Mouse (Mus musculus) cerebellum, postnatal 36 days (tissue): Measurements from ENCODE around the gene Oxsr1.

Experiments
- DNase-seq, 2 experiments: peaks; one replicate each; pipeline ENCODE4 v3.0.0; 2021 to 2022; ENCODE audit warnings: mixed read lengths in 2 of 2

Oxsr1 gene

DNA sequence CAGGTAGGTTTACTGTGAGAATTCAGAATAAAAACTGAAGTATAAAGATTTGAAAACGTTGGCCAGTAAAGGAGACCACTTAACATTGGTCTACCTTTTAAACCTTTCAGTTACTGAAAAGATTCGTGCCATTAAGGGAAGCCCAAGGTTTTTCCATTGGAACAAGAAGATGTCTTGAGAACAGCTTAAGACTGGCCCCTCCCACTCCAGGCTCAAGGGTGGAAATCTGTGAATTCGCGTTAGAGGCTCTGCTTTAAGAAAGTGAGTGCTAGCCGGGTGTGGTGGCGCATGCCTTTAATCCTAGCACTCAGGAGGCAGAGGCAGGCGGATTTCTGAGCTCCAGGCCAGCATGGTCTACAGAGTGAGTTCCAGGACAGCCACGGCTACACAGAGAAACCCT lies 109.2 kb downstream of the Oxsr1 start:
- no peak for DNase-seq

DNA sequence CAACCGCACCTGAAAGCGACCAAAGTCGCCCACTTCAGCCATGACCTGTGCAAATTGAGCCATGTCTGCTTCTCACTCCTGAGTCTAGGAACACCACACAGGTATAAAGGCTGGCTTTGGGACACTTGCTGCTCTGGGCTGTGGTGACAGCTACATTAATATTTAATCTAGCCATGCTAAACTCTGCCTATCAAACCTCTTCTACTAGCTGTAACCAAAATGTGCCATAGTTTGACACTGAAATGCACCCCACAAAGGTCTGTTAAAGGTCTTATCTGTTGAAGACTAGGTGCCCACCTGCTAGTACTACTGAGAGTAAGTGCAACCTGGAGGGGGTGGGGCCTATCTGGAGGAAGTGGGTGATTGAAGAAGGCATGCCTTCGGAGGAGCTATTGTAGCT lies 113.2 kb downstream of the Oxsr1 start, which contains the start of gene Slc22a13:
Gene Slc22a13, minus strand, starts transcription at position 101 of the 400 bp plus-strand sequence.
- no peak for DNase-seq

DNA sequence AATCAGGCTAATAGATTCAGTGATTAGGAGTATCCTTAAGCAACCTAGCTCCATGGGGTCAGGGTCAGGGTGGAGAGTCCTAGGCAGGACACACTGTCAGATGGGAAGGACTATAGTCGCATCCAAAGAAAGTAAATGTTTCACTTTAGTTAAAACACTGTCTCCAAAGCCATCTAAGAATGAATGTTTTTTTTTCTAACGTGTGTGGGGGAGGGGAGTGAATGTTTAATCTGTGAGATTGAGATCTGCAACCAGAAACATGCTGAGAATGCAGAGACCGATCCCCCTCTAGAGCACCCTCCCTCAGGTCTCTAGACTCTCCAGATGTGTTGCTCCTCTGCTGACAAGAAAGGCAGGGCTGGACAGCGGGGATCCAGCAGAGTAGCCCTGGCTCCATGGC lies 115.1 kb downstream of the Oxsr1 start:
- no peak for DNase-seq

DNA sequence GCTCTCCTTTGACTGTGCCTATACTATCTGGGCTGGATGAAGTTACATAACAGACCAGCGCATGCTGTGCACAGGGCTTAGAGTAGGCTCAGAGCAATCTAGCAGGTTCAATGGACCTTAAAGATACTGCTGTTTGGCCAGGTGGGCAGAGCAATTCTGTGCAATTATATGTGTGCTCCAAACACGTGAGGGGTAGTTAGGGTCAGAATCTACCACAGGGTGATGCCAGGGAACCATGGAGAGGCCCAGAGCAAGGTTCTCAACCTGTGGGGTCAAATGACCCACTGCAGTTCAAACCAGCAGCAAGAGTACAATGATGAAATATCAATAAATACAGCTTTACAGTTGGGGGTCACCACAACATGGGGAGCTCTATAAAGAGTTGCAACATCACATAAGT lies 115.6 kb downstream of the Oxsr1 start:
- DNase-seq: no peak

DNA sequence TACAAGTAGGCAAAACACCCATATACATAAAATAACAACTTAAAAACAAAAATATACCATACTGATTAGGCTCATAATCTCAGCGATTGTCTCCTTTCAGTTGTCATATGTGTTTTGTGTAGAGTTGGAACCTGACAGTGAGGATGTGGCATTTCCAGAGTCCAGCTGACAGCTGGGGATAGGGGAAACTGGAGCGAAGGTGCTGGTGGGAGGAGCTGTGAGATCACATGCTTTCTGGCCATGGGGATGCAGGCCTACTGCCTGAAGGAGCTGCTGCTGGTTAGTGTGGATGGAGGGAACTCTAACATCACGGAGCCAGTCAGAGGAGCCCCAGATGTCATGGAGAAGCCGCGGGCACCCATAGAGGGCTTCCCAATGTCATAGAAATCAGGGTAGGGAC lies 116.5 kb downstream of the Oxsr1 start:
- no peak for DNase-seq

DNA sequence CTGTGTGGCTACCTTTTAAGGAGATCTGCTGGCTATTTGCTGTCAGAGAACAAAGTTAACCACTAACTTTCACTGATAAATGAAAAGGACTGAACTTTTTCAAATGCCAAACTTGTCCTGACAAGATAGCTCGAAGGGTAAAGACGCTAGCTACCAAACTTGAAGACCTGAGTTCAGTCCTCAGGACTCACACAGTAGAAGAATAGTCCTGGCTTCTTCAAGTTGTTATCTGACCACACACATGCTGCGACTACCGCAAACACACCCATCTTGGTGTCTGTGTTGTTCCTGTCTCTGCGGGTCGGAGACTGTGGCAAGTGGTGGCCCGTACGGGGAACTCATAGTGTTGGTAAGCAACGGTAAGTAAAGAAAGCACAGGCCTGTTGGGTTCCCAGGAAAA lies 118.6 kb downstream of the Oxsr1 start:
- DNase-seq: no peak

DNA sequence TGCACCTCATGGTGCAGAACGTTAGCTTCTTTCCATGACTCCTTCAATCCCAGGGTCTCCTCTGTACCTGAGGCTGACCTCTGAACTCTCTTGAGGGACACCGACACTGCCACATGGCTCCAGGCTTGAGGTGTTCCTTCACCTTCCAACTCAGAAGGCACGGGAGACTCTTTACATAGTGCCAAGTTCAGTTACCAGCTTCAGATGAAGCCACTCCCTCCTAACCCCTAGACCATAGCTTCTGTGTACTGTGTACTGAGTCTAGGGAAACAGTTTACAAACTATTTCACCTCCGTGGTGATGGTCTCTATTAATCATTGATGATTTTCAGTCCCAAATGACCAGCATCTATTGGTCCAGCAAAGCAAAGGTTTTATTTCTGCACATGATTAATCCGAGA lies 120.6 kb downstream of the Oxsr1 start:
- DNase-seq: no peak

DNA sequence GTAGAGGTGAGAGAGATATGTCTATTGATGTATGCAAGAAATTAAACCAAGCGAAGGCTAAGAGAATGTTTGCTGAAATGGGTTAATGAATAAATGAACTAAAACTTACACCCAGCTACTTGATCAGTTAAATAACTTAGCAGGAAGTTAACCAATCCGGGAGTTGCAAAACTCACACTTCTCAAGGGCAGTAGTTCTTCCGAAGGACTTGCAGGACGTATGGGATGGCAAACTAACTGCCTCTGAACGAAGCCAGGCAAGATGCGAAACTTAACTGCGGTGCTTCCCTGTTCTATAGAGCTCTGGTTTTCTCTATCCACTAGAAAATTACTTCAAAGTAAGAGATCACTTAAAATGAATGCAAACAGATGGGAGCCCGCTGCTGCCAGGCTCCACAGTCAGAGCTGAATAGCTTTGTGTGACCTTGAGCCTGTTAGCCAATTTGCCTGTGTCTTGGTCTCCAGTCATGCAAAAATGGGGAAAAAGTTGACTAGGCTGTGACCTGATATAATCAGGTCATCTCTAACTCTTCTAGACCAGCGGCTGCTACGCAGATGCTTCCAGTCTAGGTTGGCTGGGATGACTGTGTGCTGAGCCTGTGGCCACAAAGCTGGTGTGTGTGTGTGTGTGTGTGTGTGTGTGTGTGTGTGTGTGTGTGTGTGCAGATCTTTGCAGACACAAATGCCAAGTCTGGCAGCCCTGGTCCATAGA lies 122.9 kb downstream of the Oxsr1 start:
- DNase-seq: no peak

DNA sequence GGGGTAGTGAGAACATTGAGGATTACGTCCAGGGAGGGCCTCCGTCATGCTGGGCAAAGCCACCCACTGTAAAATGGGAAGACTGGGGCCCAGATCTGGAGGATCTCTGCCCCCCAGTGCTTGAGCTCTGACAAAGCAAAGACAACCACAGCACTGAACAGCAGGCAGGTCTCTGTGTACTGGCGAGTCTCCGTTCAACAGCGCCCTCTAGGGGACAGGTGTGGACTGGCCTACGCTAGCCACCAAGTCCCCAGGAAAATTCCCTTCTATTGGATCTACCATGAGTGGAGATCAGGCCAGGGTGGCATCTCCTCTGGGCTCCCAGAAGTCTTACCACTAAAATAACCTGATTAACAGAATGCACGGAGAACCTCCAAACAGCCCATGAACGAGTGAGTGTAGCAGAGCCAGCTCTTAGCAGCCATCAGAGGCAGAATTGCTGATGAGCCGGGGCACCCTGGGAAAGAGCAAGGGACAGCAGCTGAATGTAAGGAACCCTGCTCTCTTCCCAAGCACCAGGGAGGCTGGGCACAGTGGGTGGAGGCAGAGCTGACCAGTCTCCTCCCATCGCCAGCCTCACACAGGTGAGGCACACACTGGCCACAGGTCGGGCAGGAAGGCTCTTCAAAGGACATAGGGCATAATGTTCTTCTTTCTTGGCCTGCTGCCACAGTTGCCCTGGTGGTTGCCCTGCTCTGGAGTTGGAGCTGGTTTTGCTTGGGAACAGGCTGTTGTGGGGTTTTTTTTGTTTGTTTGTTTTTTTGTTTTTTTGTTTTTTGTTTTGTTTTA lies 129.8 kb downstream of the Oxsr1 start:
- DNase-seq: peak; percentile 56
